Mouse (Mus musculus) right cerebral cortex, adult 2 months (tissue): ENCODE data around the gene Prdx2.

Experiments
- DNase-seq, 2 experiments: peaks; one replicate each; pipeline ENCODE4 v3.0.0; 2021 to 2022; ENCODE audit warnings: low spot score in 2 of 2

Prdx2 gene

GRCm38 (mm10) chr8:84997649-84998295 lies 28.4 kb downstream of the Prdx2 start:
- peak; percentile 94 to 96 for DNase-seq

GRCm38 (mm10) chr8:85007686-85008085 lies 38.3 kb downstream of the Prdx2 start:
- DNase-seq, result no peak

GRCm38 (mm10) chr8:85011242-85011641 lies 41.9 kb downstream of the Prdx2 start:
- DNase-seq, result no peak

- peak; percentile 83 to 85 for DNase-seq
Observed at GRCm38 (mm10) chr8:85013230-85013840, 43.9 kb downstream of the Prdx2 start.

GRCm38 (mm10) chr8:85014431-85014830 lies 45.0 kb downstream of the Prdx2 start, which contains the start of gene Best2:
Gene Best2 (minus strand): TSS chr8:85014531.
- DNase-seq, result no peak

GRCm38 (mm10) chr8:85016724-85017123 lies 47.3 kb downstream of the Prdx2 start:
- no peak for DNase-seq

- no peak for DNase-seq
Observed at GRCm38 (mm10) chr8:85017209-85017608, 47.8 kb downstream of the Prdx2 start.

GRCm38 (mm10) chr8:85021514-85022055 lies 52.2 kb downstream of the Prdx2 start:
- DNase-seq, result no peak

GRCm38 (mm10) chr8:85023846-85024245 lies 54.5 kb downstream of the Prdx2 start:
- no peak for DNase-seq
